Mouse (Mus musculus) neural tube, embryonic 12.5 days (tissue): ENCODE data around the gene Zfp651. TPM values are rescaled to one million over a fixed set of nuclear protein-coding genes. Genes with fewer than 3 reads are reported as not detected.

Experiments used
- ATAC-seq: fragments of 200-750 bp; cut with Nextera tagmentation; 2 replicates; pipeline ENCODE4 v1.8.0; 2017; ENCODE audit warnings: low read depth, mild to moderate bottlenecking, moderate TSS enrichment, moderate library complexity; ENCODE audit not compliant: low FRiP score
- H3K27ac ChIP-seq: fragments of 300-500 bp; sonication (generic); 2 replicates; pipeline ENCODE4 v1.5.1; 2016
- H3K27me3 ChIP-seq: fragments of 300-500 bp; sonication (generic); replicated peaks from 2 replicates; pipeline ENCODE4 v1.6.1; 2016; ENCODE audit warnings: mild to moderate bottlenecking
- H3K36me3 ChIP-seq: fragments of 300-500 bp; sonication (generic); 2 replicates; pipeline ENCODE4 v1.6.1; 2016; ENCODE audit warnings: mild to moderate bottlenecking
- H3K4me1 ChIP-seq: fragments of 300-500 bp; sonication (generic); 2 replicates; pipeline ENCODE4 v1.6.1; 2016
- H3K4me2 ChIP-seq: fragments of 300-500 bp; sonication (generic); replicated peaks from 2 replicates; pipeline ENCODE4 v1.6.1; 2016; ENCODE audit warnings: mild to moderate bottlenecking
- H3K4me3 ChIP-seq: fragments of 300-500 bp; sonication (generic); 2 replicates; pipeline ENCODE4 v1.5.1; 2016
- H3K9ac ChIP-seq: fragments of 300-500 bp; sonication (generic); 2 replicates; pipeline ENCODE4 v1.6.1; 2016; ENCODE audit warnings: mild to moderate bottlenecking
- H3K9me3 ChIP-seq: fragments of 300-500 bp; sonication (generic); 2 replicates; pipeline ENCODE4 v1.6.1; 2016; ENCODE audit warnings: mild to moderate bottlenecking
- WGBS: fragments of 180-500 bp; shearing (Covaris S2); methylation state at CpG from one replicate; pipeline ENCODE4 v1.1.7; 2016; 5-methylcytosine and 5-hydroxymethylcytosine counted together
- polyA plus RNA-seq: library from polyadenylated mRNA; unstranded; fragments of >200 nt; fragmentation: Nextera tagmentation; extraction: Ambion mirVana; gene quantifications from 2 replicates; pipeline ENCODE4 v1.2.1, GENCODE M21; 2016

Zfp651 gene
- polyA plus RNA-seq, 1 experiment from 2014 or later: 13.1 TPM

GRCm38 (mm10) chr9:121820765-121821164 lies 61.6 kb downstream of the Zfp651 start:
- Histone ChIP-seq H3K4me1 (peaks cover 6% of the 10 kb centered on the region; the same call in 1 of the 2 replicates), H3K27me3 (no peaks in the 10 kb centered on the region), H3K9me3 (no peaks in the 10 kb centered on the region), H3K4me3 (no peak overlapping the region), H3K27ac (no peak overlapping the region), H3K9ac (no peak overlapping the region), H3K4me2 (no peak overlapping the region), H3K36me3 (no peaks in the 10 kb centered on the region)
- 79% methylated on average over 5 of the region's 5 CpGs for WGBS
- no peak for ATAC-seq

Other genes starting within 250 kb of the Zfp651 start
- not detected in 2 replicates for gene Lyzl4, start 117.2 kb upstream of the Zfp651 start, polyA plus RNA-seq
- gene Vipr1, start 116.6 kb upstream of the Zfp651 start, polyA plus RNA-seq: 0.16 and 0.31 TPM in 2 replicates
- 21.5 and 23.5 TPM in 2 replicates for gene Sec22c, start 53.8 kb upstream of the Zfp651 start, polyA plus RNA-seq
- 131 and 134 TPM in 2 replicates for gene Ss18l2, start 49.0 kb upstream of the Zfp651 start, polyA plus RNA-seq
- gene Nktr, start 40.2 kb upstream of the Zfp651 start, polyA plus RNA-seq: 57.6 and 64.5 TPM in 2 replicates
- gene Klhl40, start 18.3 kb downstream of the Zfp651 start, polyA plus RNA-seq: 2.1 and 2.8 TPM in 2 replicates
- gene Hhatl, start 33.2 kb downstream of the Zfp651 start, polyA plus RNA-seq: not detected in 2 replicates
- 4.0 and 4.8 TPM in 2 replicates for gene Ccdc13, start 80.1 kb downstream of the Zfp651 start, polyA plus RNA-seq
- gene Higd1a, start 99.0 kb downstream of the Zfp651 start, polyA plus RNA-seq: 134 and 147 TPM in 2 replicates
- gene Ackr2, start 139.0 kb downstream of the Zfp651 start, polyA plus RNA-seq: 0.48 and 0.95 TPM in 2 replicates
- gene Cyp8b1, start 157.0 kb downstream of the Zfp651 start, polyA plus RNA-seq: not detected in 2 replicates
- gene Fam198a, start 191.7 kb downstream of the Zfp651 start, polyA plus RNA-seq: 1.1 and 1.4 TPM in 2 replicates
- 16.2 and 17.0 TPM in 2 replicates for gene Pomgnt2, start 237.8 kb downstream of the Zfp651 start, polyA plus RNA-seq